Mouse (Mus musculus) heart, adult 2 months (tissue): ENCODE measurements around the gene Cmtm2b.
A peak's percentile ranks its signal among the peaks of the same experiment; 100 is the strongest.

ENCODE experiments used
- CTCF ChIP-seq: fragments of 200-600 bp; IDR thresholded peaks from 2 replicates; pipeline ENCODE4 v1.8.1; 2022; ENCODE audit warnings: antibody characterized with exemption, mild to moderate bottlenecking, moderate library complexity
- POLR2A ChIP-seq: fragments of 200-500 bp; IDR thresholded peaks from 2 replicates; pipeline ENCODE4 v1.6.1; 2011; ENCODE audit warnings: mild to moderate bottlenecking, low read depth, low read length, control low read depth; ENCODE audit not compliant: insufficient read depth

DNA sequence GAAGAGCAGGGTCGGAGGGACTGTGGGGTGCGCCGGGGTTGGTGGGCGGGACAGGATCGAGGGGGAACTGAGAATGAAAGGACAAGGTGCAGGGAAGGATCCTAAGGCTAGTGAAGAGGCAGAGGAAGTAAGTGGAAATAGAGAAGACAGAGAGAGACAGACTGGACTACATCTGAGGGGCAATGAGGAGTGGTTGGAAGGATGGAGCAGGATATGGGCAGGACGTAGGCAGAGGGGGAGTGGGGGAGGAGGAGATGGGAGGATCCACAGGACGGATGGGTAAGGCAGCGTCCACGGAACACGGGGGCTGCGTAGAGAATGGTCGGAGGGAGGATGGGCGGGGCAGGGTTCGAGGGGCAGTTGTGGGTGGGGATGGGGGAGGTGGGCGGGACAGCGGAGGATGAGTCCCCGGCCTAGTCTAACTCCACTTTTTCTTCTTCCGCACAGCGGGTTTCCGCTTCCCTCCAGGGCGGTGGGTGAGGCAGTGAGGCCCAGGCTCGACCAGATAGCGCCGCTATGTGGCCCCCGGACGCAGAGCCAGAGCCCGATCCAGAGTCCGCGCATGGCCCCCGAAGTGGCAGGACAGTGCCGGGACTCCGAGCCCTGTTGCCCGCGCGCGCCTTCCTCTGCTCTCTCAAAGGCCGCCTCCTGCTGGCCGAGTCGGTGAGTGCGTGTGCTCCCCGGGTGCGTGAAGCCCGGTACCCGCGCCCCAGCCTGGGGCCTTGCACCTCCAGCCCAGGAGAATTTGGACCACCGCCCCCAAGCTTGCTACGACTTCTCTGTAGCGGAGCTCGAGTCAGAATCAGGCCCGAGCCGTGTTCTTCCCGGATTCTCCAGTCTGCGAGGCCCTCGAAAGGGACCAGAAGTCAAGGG, 18.4 kb downstream of the Cmtm2b start:
- TF ChIP-seq POLR2A (peak; percentile 70), CTCF (peak; percentile 86)
